Mouse (Mus musculus): ENCODE results near the gene Amigo1.
A peak's percentile ranks its signal among the peaks of the same experiment; 100 is the strongest.

The Amigo1 gene

DNA sequence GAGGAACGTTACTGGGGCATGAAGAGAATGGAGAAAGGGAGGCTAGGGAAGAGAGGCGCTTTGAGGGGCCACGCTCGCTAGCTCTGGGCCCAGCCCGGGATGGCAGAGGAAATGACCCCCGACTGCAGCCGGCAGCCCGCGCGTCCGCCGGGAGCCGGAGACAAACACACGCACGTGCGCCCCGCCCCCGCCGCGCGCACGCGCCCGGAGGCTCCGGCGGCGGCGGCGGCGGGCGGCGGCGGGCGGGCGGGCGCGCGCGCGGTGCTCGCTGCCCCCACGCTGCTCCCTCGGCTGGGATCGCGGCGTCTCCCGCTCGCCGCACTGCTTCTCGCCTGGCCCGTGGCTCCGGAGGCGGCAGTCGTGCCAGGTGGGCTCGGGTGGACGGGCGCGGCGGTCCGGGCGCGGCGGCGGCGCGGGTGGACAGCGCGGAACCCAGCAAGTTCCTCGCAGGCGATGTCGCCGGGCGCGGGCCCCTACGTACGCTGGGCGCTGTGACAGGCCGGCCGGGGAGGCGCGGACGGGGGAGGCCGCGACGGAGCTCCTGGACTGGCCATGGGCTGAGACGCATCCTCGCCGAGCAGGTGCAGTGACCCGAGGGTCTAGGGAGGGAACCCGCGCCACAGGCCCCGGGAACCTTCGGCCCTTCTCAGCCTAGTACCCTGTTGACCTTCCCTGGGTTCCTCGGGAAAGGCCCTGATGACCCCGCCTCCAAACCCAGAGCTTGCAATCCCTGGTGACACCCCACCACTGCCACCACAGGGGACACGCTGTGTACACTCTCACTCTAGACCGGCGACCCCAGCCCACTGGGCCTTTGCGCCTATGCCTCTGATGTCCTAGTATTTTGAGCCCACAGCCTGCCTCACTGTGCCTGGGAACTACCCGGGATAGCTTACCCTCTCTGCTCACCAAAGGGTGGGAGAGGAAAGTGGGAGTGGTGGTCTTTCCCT lies at the start of gene Amigo1:
Gene Amigo1 (plus strand): TSS at position 238 of the 950 bp plus-strand sequence.
- peak; percentile 86 for DNase-seq

GRCm38 (mm10) chr3:108139113-108139512 lies 47.0 kb upstream of the Amigo1 start:
- no peak for DNase-seq

DNA sequence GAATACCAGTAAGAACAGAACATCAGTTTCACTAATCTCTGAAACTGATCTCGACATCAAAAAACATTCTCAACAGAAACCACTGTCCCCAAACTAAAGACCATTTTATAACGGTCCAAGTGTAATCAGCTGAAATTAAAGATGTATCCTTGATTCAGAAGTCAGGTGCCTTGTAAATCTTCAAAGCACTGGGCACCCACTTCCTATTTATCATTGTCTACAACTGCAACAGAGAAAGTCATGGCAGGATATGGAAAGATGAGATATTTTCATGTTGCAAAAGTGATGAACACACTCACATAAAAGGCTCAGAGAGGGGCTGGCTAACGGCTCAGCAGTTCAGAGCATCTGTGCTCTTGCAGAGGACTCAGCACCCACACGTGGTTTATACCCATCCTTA lies 45.3 kb upstream of the Amigo1 start:
- no peak for DNase-seq

DNA sequence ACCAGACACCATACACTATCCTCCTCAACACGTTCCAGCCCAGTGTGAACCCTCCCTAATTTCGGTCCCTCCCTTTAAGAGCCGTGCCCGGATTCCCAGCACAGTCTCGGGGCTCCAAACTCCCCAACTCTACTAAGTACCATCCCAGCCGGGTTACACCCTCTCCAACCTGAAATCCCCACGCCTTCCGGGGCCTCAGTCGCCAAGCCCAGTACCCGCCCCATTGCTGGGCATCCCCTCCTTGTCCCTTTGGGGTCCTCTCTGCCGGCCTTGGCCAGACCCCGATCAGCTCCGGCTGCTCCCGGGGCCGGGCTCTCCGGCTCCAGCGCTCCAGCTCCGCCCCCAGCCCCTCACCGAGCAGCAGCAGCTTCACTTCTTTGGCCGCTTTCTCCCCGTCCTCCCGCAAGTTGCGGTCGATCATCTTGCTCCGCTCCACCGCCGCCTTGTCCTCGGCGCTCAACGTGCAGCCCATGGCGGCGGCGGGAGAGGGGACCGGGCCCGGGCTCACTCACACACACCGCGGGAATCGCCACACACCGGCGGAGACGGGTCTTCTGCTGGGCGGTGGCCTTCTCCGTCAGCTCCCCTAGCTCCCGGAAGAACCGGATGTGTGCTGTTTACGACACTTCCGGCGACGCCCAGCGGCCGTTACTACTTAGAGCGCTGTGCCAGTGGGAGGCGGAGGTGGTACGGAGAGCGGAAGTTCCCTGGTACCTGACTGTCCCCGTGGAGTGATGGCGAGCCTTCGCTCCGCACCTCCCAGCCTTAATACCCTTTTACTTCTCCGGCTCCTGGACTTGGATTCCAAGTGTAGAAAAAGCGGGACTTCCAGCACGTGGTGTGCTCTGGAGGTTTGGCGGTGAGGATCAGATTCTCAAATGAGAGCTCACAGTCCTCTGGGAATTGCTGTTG lies 40.3 kb upstream of the Amigo1 start, which contains the start of gene Gnai3:
Gene Gnai3 (minus strand): TSS at position 613 of the 912 bp plus-strand sequence.
- DNase-seq: peak; percentile 96

DNA sequence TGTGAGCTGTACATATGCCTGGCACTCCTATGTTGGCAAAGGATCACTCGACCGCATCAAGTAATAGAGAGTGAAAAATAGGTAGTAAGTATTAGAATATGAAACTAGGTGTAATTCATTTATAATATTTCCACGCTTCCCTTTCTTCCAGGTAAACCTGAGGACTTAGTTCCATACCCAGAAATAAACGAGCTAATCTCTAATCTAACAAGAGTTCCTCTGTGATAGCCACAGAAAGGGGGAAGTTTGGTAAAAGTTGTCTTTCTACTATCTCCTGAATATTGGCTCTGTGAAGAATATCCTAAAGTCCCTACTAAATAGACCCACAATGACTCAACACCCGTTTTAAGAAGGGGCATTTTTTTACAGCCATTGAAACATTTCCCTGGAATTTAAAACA lies 39.5 kb upstream of the Amigo1 start:
- no peak for DNase-seq

- DNase-seq: peak; percentile 85
These were observed 38.5 kb upstream of the Amigo1 start for GRCm38 (mm10) chr3:108147386-108148235.

- no peak for DNase-seq
These were observed 33.8 kb upstream of the Amigo1 start for GRCm38 (mm10) chr3:108152290-108152689.

DNA sequence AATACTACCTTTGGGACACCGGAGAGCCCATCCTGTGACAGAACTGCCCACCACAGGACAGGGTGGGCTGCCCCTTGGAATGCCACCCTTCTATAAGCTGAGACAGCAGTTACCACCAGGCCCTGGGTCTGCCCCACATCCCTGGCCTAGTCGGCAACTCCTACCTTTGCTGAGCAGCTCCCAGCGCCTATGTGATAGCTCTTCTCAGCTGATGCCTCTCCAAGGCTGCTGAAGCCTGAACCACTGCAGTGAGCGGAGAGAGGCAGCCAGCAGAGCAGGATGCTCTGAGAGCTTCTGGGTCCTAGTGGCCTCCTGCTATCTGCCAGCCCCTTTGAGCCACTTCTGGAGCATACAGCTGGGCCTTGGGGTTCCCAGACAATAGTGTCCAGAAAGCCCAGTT lies 31.5 kb upstream of the Amigo1 start, which contains the start of gene Gpr61:
Gene Gpr61 (minus strand): TSS at position 227 of the 400 bp plus-strand sequence.
- DNase-seq: no peak

DNA sequence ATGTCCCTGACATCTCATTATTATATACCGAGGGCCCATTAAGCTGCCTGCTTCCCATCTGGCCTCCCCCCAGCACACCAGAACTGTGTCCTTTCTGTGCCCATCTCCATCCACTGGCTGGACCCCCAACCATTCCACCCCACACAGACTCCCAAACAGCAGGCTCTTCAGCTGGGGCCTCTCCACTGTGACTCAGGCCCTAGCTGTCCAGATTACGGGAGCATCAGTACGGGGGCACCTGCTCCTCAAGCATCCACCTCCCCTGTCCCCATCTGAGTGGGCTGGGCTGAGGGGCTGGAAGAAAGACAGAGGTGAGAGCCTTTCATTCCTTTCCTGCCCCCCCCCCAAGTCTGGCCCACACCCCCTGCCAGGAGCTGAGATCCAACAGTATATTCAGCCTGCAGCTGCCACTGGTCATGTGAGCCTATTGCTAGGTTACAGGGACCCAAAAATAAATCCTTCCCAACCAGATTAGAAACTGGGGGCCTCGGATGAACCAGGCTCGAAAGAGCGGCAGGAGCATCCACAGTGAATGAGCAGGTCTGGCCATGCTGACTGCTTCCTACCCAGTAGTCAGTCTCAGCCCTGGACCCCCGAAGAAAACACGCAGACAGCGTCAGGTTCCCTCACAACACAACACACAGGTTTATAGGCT lies 27.6 kb upstream of the Amigo1 start:
- no peak for DNase-seq

GRCm38 (mm10) chr3:108164091-108164490 lies 22.0 kb upstream of the Amigo1 start:
- DNase-seq: no peak

DNA sequence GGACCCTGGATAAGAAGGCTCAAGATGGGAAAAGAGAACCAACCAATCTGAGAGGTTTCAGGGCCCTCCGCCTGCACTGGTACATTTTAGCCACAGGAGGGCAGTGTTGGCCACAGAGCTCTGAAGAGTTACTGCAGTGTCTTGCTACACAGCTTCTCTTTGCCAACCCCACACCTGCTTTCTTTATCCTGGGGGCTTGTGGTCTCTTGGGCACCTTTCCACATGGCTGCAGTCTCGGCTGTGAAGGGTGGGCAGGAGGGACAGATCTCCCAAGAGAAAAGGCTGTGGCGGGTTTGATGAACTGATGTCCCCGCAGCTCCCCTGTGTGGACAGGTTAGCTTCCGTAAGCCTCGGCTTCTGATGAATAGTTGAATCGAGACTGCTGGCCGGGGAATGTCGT lies 21.3 kb upstream of the Amigo1 start:
- peak; percentile 86 for DNase-seq

- peak; percentile 64 for DNase-seq
These were observed 20.4 kb upstream of the Amigo1 start for GRCm38 (mm10) chr3:108165532-108166315.

GRCm38 (mm10) chr3:108166486-108167211 lies 19.5 kb upstream of the Amigo1 start:
- peak; percentile 83 for DNase-seq

GRCm38 (mm10) chr3:108167499-108167898 lies 18.6 kb upstream of the Amigo1 start:
- no peak for DNase-seq

DNA sequence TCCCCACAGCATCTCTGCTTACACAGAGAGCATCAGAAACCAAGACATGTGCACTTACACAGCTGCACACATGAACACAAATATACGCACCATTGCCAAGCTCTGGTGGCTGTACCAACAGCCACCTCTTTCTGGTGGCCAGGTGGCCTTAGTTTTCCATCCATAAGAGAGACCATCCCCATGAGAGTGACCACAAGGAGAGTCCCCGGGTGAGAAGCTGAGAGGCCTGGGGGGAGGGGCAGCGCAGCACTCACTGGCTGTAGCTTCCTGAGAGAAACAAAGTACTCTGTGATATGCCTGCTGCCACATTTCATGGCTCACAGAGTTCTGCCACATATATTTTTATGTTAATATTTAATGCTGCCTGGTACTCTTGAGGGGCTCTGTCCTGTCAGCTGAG lies 16.9 kb upstream of the Amigo1 start:
- no peak for DNase-seq

- no peak for DNase-seq
These were observed 11.2 kb upstream of the Amigo1 start for GRCm38 (mm10) chr3:108174672-108175531.

DNA sequence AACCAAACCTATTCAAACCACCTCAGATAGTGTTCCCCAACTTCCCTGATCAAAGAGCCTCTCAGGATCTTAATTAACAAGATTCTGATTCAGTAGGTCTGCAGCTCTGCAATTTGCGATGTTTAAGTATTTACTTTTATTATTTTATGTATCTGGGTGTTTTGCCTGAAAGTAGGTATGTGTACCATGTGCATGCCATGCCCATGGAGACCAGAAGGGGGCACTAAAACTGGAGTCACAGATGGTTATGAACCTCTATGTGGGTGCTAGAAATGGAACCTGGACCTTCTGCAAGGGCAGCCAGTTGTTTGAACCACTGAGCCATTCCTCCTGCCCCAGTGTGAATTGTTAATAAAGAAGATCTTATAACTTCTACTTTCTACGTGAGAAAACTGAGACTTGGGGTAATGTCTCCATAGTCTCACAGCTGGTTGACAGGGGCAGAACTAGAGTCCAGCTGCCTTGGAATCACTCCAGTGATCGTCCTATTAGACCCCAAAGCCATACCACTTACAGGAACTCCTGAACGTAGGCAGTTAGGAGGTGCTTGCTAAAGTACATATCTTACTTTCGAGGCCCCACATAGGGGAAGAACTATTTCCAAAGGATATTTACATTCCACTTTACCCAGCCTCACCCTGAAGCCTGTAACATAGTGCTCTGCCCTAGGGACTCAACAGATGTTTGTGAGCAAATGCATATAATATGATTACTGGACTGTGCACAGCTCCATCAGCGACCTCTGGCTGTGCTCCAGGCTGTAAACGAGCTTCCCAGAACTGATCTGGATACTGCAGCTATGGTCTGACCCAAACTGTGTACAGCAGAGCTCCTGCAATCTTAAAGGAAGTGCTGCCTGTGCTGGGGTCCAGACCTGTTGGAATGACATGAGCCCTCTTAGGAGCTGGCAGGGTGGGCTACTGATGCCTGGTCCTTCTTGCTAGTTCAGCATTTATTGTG lies 7.1 kb upstream of the Amigo1 start:
- DNase-seq: no peak

DNA sequence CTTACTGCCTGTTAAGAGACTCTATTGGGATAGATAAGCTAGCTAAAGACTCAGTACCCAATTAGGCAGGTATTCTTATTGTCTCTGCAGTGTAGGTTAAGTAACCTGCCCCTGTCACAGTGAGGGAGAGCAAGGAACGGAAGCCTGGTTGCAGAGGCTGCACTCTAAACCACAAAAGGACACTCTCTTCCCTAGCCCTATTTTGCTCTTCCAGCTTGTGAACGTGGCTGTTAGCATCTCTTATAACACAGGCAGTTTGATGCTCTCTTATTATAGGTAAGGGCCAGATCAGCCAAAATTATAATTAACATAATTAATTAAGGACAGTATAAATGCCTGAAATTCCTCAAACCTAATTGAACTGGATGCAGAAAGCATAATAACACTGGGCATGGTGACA lies 5.6 kb upstream of the Amigo1 start:
- no peak for DNase-seq

Measured in embryo, embryonic 11 days (tissue).